Mouse (Mus musculus): ENCODE data around the gene Gm45062.

Gene Gm45062

DNA sequence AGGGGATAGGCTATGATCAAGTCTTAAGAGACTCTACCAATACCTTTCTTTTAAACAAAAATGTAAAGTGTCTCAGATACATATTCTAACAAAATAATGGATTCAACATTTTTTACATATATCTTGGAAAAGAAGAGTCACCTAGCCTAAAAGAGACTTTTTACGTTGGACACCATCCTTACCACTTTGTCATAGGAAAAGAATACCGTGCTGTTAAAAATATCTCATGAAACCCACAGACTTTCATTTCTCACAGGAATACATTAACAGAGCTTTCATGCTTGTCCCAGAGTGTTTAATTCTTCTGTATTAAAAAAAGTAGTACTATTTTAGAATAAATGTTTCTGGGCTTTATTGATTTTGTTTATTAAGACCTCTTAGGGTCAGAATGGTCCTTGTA lies 291.9 kb downstream of the Gm45062 start:
- DNase-seq (ENCODE audit: extremely low read depth, insufficient read length, low spot score): no peak

DNA sequence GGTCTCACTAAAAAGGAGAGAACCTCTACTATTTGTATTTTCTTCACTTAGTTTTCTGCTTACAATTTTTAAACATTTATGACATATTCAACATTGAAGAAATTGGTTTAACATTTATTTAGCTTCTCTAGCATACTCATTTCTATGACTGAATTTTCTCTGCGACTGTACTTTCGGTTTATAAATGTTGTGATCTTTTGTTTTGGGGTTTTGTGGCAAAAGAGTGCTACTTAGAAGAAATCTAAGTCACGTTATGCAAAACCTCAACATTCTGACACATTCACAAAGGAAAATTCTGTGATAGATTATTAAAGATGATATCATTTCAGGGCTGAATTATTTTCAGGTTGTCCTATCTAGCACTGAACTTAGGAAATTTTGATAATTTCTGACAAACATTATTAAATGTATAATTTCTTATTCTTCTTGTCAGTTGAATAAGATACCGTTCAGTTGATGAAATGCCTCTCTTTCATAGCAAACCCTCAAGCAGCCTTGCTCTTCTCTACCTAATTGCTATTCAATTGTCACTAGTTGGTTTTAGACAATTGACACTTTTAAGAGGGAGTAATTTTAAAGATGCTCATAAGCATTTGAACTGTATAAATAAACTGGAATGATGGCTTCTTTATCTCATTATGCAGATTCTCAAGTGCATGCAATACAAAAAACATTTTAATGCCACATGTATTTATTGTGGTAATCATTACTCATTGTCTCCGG lies 297.8 kb downstream of the Gm45062 start:
- no peak for DNase-seq (ENCODE audit: extremely low read depth, insufficient read length, low spot score)

DNA sequence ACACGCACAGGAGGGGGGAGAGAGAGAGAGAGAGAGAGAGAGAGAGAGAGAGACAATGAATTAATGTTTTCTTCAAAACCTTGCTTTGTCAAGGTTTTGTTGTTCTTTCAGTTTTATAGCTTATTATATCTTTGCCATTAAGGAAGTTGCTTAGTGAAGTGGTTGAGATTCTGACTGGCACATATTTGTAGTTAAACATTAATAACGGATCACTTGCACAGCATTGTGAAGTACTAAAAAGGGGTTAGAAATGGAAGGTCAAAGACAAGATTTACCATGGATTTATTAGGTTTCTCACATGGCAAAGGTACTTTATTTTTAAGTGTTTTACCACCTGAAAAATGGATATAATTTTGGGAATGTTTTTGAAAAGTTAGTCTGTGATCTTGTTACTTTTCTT lies 301.4 kb downstream of the Gm45062 start:
- no peak for DNase-seq (ENCODE audit: extremely low read depth, insufficient read length, low spot score)

DNA sequence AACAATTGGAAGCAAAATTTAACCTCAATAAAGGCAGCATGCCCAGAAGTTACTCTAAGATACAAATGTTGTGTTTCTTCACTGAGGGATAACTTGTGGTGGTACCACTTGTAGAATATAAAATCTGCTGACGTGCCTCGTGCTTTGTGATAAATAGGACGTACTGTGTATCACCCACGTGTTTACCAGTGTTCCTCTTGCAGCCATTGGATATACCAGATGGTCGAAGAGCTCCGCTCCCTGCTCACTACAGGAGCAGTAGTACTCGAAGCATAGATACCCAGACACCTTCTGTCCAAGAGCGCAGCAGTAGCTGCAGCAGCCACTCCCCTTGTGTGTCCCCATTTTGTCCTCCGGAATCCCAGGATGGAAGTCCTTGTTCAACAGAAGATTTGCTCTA lies 323.1 kb downstream of the Gm45062 start:
- DNase-seq (ENCODE audit: extremely low read depth, insufficient read length, low spot score): no peak

DNA sequence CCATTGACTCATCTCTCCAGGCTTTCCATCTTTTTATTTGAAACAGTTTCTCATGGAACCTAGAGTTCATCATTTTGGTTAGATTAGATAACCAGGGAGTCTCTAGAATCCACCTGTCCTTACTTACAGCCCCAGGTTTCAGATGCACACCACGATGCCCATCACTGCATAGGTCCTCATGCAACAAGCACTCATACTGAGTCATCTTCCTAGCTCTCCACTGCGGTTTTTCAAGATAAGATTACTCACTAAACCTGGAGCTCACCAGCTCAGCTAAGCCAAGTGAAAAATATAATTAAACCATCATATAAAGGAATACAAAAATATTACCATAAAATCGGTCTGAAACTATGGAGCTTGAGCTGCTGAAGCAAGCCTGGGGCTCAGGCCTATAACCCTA lies 324.6 kb downstream of the Gm45062 start:
- DNase-seq (ENCODE audit: extremely low read depth, insufficient read length, low spot score): peak; percentile 29

DNA sequence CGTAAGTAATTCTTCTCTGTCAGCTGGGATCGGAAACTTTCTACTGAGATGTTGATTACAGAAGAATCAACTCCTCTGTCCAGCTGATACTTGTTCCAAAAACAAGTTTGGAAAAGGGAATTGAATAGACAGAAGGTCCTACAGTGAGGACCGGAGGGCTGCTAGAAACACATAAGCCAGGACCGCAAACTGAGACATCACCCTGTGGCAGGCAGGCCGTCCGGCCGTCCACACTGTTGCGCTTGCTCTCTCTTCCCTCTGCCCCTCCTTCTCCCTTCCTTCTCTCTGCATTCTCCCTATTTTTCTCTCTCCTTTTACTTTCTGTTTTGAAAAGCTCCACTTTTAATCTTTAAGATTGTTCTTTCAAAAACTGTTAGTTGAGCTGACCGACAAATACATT lies 332.4 kb downstream of the Gm45062 start:
- no peak for DNase-seq (ENCODE audit: extremely low read depth, insufficient read length, low spot score)

DNA sequence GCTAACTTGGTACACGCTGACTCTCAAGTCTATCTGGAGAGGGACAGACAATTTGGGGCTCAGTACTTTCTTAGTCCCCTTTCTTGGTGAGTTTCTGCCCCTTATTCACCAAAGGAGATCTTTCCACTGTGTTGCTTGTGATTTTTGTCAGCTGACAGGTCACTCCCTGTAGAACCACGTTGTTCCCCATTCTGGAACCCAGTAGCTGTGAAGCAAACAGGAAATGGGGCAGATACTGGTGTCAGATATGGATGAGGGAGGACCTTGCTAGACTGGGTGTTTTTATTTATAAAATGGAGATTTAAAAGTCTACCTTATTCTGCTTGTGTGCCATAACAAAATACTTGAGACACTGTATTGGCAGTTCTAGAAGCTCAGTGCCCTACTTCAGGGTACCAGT lies 358.1 kb downstream of the Gm45062 start:
- DNase-seq (ENCODE audit: extremely low read depth, insufficient read length, low spot score): no peak

DNA sequence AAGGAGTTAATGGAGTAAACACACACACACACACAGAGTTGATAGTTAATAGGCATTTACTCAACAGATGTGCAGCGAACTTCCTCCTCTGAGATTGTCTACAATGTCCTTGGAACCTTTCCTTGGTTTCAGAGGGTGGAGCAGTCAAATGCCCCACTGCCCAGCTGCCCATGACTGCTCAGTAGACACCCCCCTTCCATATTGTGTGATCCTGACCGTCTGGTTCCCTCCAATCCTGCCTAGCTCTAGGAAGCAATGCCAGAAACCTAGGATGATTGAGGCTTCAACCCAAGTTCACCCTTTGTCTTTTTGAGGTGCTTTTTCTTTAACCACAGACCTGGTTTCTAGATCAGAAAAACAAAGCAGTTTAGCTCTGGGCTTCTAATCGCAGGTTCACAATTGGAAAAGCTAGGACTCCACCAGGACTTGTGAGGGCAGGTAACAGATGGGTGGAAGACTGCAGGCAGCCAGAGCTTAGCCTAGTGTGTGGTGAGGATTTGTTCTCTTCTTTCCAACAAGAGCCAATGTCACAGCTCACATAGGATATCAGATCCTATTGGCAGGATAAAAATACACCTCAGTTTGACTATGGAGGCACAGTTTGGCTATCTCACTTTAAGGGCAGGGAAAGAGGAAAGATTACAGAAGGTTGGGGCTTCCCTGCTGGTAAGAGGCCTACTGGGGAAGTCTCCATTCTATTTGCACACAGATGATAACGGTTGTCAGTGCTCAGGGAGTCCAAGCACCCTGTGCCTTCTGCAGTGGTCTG lies 360.5 kb downstream of the Gm45062 start:
- no peak for DNase-seq (ENCODE audit: extremely low read depth, insufficient read length, low spot score)

DNA sequence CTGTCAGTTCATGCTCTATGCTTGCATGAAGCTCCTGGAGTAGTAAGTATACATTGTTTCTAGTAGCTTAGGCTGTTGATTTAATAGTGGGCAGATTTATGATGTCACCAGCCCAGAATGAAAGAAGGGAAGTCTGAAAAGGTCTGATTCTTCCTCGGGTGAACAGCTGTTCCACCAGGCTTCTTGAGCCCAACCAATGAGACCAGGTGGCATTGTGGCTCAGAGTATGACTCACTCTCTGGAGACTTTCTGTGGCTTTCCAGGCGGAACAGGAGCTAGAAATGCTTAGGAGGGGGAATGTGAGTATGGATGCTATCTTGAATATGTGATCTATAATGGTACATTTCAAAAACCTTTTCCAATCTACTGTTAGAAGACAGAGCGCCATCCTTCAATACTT lies 363.8 kb downstream of the Gm45062 start:
- peak; percentile 71 for DNase-seq (ENCODE audit: extremely low read depth, insufficient read length, low spot score)

DNA sequence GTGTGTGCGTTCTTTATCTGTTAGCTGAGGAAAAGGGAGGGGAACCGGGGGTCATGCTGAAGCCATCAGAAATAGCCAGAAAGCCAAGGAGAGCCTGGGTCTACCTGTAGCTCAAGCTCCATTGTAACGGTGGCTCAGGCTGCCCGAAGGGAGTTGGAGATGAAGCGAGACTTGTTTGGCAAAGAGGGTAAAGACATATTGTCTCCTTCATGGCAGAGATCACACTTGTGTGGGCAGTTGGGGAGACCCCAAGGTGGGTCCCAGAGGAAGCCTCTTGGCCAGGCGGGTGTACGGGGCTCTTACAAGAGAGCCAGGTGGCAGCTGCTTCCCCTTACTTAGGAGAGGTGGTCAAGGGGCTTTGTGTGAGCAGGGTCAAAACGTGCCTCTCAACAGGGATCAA lies 369.0 kb downstream of the Gm45062 start:
- DNase-seq (ENCODE audit: extremely low read depth, insufficient read length, low spot score): no peak

DNA sequence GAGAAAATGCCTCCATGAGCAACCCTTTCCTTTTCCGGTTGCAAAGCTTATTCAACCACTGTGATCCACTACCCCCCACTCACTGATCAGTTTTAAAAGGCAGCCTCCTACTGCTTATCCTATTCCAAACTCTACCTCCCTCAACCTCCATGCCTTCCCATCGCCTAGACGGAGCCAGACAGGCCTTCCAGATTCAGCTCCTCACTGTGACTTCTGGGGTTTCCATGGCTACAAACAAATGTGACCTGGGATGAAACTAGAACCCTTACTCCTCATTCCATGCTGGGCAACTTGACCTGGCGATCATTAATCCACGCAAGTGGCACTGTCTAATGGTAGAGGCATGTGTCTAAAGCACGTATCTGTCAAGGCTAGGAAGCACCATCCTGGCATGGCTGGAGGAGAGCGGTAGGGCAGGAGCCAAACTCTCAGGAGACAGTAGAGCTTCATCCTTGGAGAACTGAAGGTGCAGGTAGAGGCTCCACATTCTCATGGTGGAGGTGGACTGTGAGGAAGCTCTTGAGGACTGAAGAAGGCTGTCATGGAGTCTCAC lies 369.5 kb downstream of the Gm45062 start:
- no peak for DNase-seq (ENCODE audit: extremely low read depth, insufficient read length, low spot score)

DNA sequence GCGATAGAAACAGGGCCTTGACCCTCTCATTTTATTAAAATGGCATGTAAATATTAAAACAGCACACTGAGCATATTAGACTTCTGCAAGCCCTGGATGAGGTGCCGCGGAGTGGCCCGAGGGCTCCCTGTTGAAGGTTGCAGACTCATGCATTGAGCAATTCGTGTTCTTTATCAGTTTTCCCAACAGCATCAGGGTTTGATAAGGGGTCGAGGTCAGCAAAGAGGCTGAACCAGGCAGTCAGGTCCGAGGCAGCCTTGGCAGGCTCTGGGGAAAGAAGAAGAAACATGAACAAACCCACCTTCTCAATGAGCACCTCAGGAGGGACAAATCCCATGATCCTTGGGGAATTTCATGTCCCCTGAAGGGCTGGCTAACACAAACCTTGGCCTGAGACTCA lies 371.3 kb downstream of the Gm45062 start:
- DNase-seq (ENCODE audit: extremely low read depth, insufficient read length, low spot score): no peak

DNA sequence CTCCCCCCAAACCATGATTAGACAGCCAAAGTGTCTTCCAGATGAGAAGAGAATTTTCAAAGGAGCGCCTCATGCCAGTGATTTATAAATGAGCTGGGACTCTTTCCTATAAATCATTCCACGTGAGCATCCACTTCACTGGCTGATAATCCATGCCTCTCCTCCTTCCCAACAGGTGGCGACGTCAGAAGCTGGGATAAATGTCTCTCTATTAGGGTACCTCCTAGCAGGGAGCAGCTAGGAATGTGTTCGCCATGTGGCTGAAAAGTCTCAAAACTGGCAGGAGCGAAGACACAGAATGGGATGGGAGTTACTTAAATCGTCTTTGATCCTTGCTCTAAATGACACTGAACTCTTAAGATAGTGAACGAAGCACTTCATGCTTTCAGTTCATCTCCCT lies 372.1 kb downstream of the Gm45062 start:
- no peak for DNase-seq (ENCODE audit: extremely low read depth, insufficient read length, low spot score)

DNA sequence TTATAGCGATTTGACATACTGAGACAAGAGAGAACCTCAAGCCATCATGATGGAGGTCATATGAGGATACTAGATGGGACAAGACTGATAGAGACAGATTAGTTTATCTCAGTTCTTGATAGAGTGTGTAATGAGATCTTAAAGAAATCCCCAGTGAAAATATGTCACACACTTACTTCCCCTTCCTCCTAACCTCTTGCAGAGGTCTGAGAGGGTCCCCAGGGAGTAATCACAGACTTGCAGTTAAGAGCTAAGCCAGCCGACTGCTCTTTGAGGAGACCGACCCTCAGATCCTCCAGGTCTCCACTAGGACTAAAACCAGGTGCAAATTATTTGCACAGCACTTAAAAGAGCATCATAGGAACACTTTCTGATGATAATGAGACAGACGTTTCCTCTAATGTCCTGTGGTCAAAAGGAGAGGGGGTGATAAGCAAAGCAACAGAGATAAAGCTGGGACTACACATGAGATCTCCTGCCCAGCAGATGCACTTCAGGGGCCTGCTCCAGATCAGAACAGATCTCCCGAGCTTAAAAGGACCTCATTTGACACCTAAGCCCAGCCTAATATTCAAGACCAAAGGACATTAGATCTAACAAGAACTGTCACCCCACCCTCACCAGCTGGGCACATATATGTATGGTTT lies 372.9 kb downstream of the Gm45062 start:
- no peak for DNase-seq (ENCODE audit: extremely low read depth, insufficient read length, low spot score)

DNA sequence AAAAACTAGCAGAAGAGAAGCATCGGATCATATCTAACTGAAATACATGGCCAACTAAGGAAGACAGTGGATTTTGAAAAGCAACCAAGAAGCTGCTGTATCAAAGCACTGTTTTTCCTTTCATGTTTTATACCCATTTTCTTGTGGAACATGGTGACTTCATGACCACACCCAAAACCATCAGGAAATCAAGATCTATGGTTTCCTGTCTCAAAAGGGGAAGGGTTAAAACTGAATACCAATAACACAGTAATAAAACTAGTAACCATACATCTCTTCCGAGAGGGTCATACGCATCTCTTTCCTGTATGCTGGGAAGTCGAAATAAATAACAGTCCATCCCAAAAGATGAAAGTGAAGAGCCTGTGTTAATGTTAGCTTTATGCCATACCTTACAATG lies 373.5 kb downstream of the Gm45062 start:
- DNase-seq (ENCODE audit: extremely low read depth, insufficient read length, low spot score): no peak

DNA sequence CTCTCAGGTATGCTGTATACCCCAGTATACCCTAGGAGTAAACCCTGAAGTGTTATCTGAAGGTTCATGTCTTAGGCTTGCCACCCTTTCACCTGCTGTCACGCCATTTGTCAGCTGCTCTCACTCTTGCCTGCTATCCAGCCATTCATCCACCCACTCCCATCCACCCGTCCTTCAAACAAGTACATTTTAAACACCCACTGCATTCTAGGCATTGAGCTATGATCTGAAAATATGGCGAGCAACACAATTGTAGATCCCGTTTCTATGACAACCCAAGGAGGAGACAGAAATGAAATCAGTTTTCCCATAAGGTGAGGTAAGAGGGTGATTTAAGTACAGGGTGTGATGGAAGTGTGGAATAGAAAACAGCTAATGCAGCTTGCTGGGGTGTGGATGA lies 378.9 kb downstream of the Gm45062 start:
- no peak for DNase-seq (ENCODE audit: extremely low read depth, insufficient read length, low spot score)

DNA sequence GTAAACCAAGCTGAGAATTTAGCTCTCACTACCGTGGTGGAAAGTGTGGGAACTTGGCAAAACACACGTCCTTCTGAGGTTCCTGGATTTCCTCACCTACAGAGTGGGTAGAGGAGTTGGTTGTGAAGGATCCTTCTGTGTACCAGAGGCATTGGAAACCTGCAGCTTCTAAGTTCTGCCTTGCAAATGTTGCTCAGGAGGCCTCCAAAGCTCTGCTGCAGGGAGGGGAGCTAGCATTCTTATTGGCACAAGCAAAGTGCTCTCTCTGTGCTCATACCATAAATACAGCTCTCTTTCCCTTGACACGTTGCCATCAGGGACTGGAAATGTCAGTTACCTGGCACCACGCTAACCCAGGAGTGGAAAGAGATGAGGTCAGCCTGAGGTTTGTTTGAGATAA lies 379.6 kb downstream of the Gm45062 start:
- DNase-seq (ENCODE audit: extremely low read depth, insufficient read length, low spot score): no peak

DNA sequence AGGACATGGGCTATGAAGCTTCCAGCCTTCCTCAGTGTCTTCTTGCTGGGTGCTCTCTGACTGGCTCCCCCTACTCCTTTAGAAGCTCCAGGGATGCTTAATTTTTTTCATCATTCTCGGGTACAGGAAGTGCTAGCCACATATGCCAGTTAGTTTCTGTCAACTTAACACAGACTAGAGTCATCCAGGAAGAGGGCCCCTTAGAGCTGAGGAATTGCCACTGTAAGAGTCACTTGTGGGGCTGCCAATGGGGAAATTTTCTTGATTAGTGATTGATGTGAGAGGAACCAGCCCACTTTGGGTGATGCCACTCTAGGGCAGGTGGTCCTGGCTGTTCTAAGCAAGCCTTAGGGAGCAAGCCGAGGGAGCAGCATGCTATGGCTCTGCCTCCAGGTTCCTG lies 380.3 kb downstream of the Gm45062 start:
- DNase-seq (ENCODE audit: extremely low read depth, insufficient read length, low spot score): no peak

DNA sequence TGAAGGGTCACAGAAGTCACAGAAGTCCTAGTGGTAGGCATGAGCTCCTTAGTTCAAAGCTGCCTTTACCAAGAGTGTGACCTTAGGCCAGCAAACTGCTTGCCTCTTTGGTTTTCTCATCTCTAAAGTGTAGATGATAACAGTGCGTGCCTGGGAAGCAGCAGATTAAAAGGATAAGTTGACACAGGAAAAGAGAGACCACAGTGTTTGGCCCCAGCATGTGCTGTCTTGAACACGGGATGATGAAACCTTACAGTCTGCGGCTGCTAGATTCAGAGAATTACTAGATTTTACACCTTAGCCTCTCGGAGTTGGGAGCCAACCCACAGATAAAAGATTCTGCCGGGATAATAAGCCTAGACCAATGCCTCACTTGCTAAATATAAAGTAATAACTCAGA lies 381.6 kb downstream of the Gm45062 start:
- DNase-seq (ENCODE audit: extremely low read depth, insufficient read length, low spot score): no peak

DNA sequence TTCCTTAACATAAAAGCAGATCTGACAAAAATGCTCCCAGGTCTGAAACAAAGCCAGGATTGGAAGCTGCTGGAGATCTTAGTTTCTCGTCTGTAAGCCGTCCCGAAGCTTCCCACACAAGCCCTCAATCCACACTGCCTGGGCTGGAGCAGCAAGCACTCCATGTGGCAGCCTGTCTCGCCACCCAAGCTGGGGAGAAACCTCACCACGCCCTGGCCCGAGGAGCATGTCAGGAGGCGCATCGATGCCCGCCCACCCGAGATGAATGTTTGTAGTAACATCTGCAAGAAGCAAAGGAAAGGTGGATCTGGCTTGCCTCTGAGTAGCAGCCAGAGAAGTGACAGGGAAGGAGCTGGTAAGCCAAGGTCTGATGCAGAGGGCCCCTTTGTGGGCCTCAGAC lies 385.5 kb downstream of the Gm45062 start:
- peak; percentile 21 for DNase-seq (ENCODE audit: extremely low read depth, insufficient read length, low spot score)

DNA sequence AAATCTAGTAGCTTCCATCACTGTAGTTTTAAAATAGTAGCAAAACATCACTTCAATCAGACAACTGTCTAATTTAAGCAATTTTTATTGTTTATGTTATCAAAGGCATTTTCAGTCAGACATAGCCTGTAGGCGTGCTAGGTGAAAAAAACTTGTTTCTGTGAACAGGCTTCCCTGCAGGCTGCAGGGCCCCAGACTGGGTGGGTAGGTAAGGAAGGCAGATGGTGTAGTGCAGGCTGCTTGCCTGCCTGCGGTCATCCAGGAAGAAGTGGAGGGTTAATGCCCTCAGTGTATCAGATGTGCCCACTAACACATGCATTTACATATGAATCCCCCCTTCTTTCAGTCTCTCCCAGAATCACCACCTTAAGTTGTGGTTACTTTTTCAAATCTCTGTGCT lies 386.5 kb downstream of the Gm45062 start:
- no peak for DNase-seq (ENCODE audit: extremely low read depth, insufficient read length, low spot score)
